Mouse (Mus musculus): ENCODE data around the gene Pdap1. TPM values are rescaled to one million over a fixed set of nuclear protein-coding genes. Genes with fewer than 3 reads are reported as not detected.
A peak's percentile ranks its signal among the peaks of the same experiment; 100 is the strongest.
"Not testable (repeated sequence)": the region's sequence is repeated elsewhere in the genome, so short reads cannot be mapped to it uniquely, and the experiment has no call there.

Pdap1 gene
- total RNA-seq, 2 experiments from 2014 or later: 106 to 108 TPM

GRCm38 (mm10) chr5:145083632-145084451 lies 56.2 kb downstream of the Pdap1 start, which contains the start of the genes Arpc1a and Kpna7:
Gene Arpc1a (plus strand): TSS chr5:145083830.
Gene Kpna7 (minus strand): TSS chr5:145084030.
- peak; percentile 86 to 88 for DNase-seq (ENCODE audit: low spot score in 2 of 2)

DNA sequence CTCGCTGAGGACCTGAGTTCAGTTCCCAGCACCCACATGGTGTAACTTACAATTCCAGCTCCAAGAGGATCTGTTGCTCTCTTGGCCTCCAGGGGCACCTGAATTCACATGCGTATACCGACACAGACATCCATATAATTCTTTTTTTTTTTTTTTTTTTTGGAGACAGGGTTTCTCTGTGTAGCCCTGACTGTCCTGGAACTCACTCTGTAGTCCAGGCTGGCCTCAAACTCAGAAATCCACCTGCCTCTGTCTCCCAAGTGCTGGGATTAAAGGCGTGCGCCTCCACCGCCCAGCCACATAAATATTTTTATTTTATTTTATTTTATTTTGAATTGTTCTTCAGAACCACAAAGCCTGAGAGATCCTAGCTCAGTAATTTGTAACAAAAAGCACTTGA lies 56.8 kb downstream of the Pdap1 start:
- not testable (repeated sequence) for DNase-seq (ENCODE audit: low spot score in 2 of 2)

DNA sequence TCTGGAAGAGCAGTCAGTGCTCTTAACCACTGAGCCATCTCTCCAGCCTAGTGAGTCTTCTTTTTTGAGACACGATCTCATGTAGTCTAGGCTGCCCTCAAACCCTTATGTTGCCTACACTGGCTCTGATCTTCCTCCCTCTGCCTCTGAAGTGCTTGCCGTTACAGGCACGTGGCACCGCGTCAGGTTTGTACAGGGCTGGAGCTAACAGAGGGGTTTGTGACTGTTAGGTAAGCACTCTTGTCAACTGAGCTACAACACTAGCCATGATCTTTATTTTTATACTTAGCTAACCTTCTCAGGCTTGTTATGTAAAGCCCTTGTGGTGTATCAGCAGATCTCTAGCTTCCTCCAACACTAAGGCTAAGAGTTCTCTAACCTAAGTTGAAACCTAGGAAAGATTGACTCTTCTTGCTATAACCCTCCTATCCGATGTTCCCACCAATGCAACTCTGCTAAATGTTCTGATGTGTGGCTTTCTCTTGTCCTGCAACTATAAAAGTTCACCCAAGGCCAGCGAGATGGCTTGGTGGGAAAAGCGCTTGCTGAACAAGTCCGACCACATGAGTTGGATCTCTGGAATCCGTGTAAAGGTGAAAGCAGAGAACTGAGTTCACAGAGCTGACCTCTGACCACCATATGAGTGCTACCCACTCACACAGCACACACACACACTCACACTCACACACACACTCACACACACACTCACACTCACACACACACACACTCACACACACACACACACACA lies 58.0 kb downstream of the Pdap1 start:
- DNase-seq (ENCODE audit: low spot score in 2 of 2): no peak

Other genes with a start within 250 kb of the Pdap1 start
- gene Smurf1, start 174.4 kb downstream of the Pdap1 start, total RNA-seq (2021): 10 to 100 TPM; 24.7 to 28.4 TPM
- not detected for gene Gm4871, start 107.5 kb downstream of the Pdap1 start, total RNA-seq (2021)
- gene 1700018F24Rik, start 97.2 kb downstream of the Pdap1 start, total RNA-seq (2021): not detected
- 100 to 1,000 TPM; 114 to 121 TPM for gene Arpc1a, start 56.4 kb downstream of the Pdap1 start, total RNA-seq (2021)
- gene Kpna7, start 56.2 kb downstream of the Pdap1 start, total RNA-seq (2021): not detected
- gene Arpc1b, start 26.0 kb downstream of the Pdap1 start, total RNA-seq (2021): 100 to 1,000 TPM; 226 to 243 TPM
- 100 to 1,000 TPM; 106 to 113 TPM for gene Bud31, start 124 bp upstream of the Pdap1 start, total RNA-seq (2021)
- gene Ptcd1, start 26.9 kb upstream of the Pdap1 start, total RNA-seq (2021): 10 to 100 TPM; 29.2 to 32.0 TPM
- 10 to 100 TPM; 28.0 to 29.0 TPM for gene Cpsf4, start 27.0 kb upstream of the Pdap1 start, total RNA-seq (2021)
- gene Atp5j2, start 51.8 kb upstream of the Pdap1 start, total RNA-seq (2021): 100 to 1,000 TPM; 367 to 390 TPM
- gene Zkscan14, start 61.6 kb upstream of the Pdap1 start, total RNA-seq (2021): 10 to 100 TPM; 14.0 to 14.7 TPM
- gene Zkscan5, start 64.3 kb upstream of the Pdap1 start, total RNA-seq (2021): 10 to 100 TPM; 16.2 to 16.8 TPM
- 10 to 100 TPM; 48.1 to 53.2 TPM for gene Zfp655, start 91.5 kb upstream of the Pdap1 start, total RNA-seq (2021)
- 10 to 100 TPM; 26.5 to 29.3 TPM for gene Zscan25, start 140.3 kb upstream of the Pdap1 start, total RNA-seq (2021)
- under 1 TPM; 0.25 to 0.40 TPM for gene Cyp3a57, start 205.0 kb upstream of the Pdap1 start, total RNA-seq (2021)